Mouse (Mus musculus) liver, embryonic 13.5 days (tissue): ENCODE data around the gene Lefty2. TPM values are rescaled to one million over a fixed set of nuclear protein-coding genes. Genes with fewer than 3 reads are reported as not detected.
A peak's percentile ranks its signal among the peaks of the same experiment; 100 is the strongest.
"Not testable (repeated sequence)": the region's sequence is repeated elsewhere in the genome, so short reads cannot be mapped to it uniquely, and the experiment has no call there.

Source experiments
- ATAC-seq: fragments of 200-750 bp; cut with Nextera tagmentation; 2 replicates; pipeline ENCODE4 v1.8.0; 2017; ENCODE audit warnings: low read depth, mild to moderate bottlenecking, moderate number of reproducible peaks, moderate library complexity
- DNase-seq: peaks from one replicate; pipeline ENCODE4 v3.0.0; 2022
- H3K27ac ChIP-seq: fragments of 300-500 bp; sonication (generic); 2 replicates; pipeline ENCODE4 v1.5.1; 2015; ENCODE audit warnings: moderate library complexity, mild to moderate bottlenecking, inconsistent platforms
- H3K27me3 ChIP-seq: fragments of 300-500 bp; sonication (generic); 2 replicates; pipeline ENCODE4 v1.6.1; 2015; ENCODE audit warnings: mild to moderate bottlenecking, inconsistent platforms
- H3K36me3 ChIP-seq: fragments of 300-500 bp; sonication (generic); 2 replicates; pipeline ENCODE4 v1.6.1; 2015; ENCODE audit warnings: mild to moderate bottlenecking, inconsistent platforms
- H3K4me1 ChIP-seq: fragments of 300-500 bp; sonication (generic); replicated peaks from 2 replicates; pipeline ENCODE4 v1.6.1; 2015; ENCODE audit warnings: inconsistent platforms
- H3K4me2 ChIP-seq: fragments of 300-500 bp; sonication (generic); 2 replicates; pipeline ENCODE4 v1.6.1; 2015; ENCODE audit warnings: inconsistent platforms, mild to moderate bottlenecking, moderate library complexity
- H3K4me3 ChIP-seq: fragments of 300-500 bp; sonication (generic); replicated peaks from 2 replicates; pipeline ENCODE4 v1.5.1; 2015; ENCODE audit warnings: mild to moderate bottlenecking, inconsistent platforms
- H3K9ac ChIP-seq: fragments of 300-500 bp; sonication (generic); 2 replicates; pipeline ENCODE4 v1.6.1; 2015; ENCODE audit warnings: mild to moderate bottlenecking, inconsistent platforms
- H3K9me3 ChIP-seq: fragments of 300-500 bp; sonication (generic); replicated peaks from 2 replicates; pipeline ENCODE4 v1.6.1; 2016; ENCODE audit warnings: inconsistent platforms
- WGBS: fragments of 180-500 bp; shearing (Covaris S2); methylation state at CpG from one replicate; pipeline ENCODE4 v1.1.7; 2015; ENCODE audit not compliant: insufficient replicate concordance; 5-methylcytosine and 5-hydroxymethylcytosine counted together
- polyA plus RNA-seq: library from polyadenylated mRNA; unstranded; fragments of >200 nt; fragmentation: Nextera tagmentation; extraction: Ambion mirVana; gene quantifications from 2 replicates; pipeline ENCODE4 v1.2.1, GENCODE M21; 2015

Lefty2 gene
- polyA plus RNA-seq, 1 experiment from 2014 or later: not detected

- Histone ChIP-seq H3K4me3 (peak overlapping the region; percentile 59), H3K27ac (peak overlapping the region; percentile 51; the same call in 1 of the 2 replicates), H3K4me1 (peaks cover 62% of the 10 kb centered on the region), H3K9ac (peak overlapping the region; percentile 71), H3K27me3 (peaks cover 33% of the 10 kb centered on the region), H3K4me2 (peak overlapping the region; percentile 78)
- 2% methylated on average over 40 of the region's 41 CpGs for WGBS
- DNase-seq (peak; percentile 81), ATAC-seq (peak; percentile 98)
- not testable (repeated sequence) for H3K9me3 ChIP-seq, H3K36me3 ChIP-seq
Observed at GRCm38 (mm10) chr1:180936610-180937398, 43.9 kb downstream of the Lefty2 start.

GRCm38 (mm10) chr1:180937631-180938030 is 44.7 kb downstream of the Lefty2 start:
- 64% methylated on average over 13 of the region's 13 CpGs for WGBS
- Histone ChIP-seq H3K4me2 (peak overlapping the region; percentile 78), H3K9ac (peak overlapping the region; percentile 71), H3K4me3 (peak overlapping the region; percentile 59), H3K27ac (peak overlapping the region; percentile 59), H3K27me3 (peaks cover 33% of the 10 kb centered on the region), H3K4me1 (peaks cover 65% of the 10 kb centered on the region)
- not testable (repeated sequence) for ATAC-seq, H3K36me3 ChIP-seq, H3K9me3 ChIP-seq, DNase-seq

GRCm38 (mm10) chr1:180938781-180939180 is 45.9 kb downstream of the Lefty2 start:
- H3K4me2 ChIP-seq, H3K4me3 ChIP-seq, ATAC-seq, H3K9ac ChIP-seq, DNase-seq, H3K27ac ChIP-seq, H3K9me3 ChIP-seq, H3K36me3 ChIP-seq: not testable (repeated sequence)
- Histone ChIP-seq H3K27me3 (peaks cover 24% of the 10 kb centered on the region), H3K4me1 (peaks cover 73% of the 10 kb centered on the region)
- 75% methylated on average over 2 of the region's 2 CpGs for WGBS

DNA sequence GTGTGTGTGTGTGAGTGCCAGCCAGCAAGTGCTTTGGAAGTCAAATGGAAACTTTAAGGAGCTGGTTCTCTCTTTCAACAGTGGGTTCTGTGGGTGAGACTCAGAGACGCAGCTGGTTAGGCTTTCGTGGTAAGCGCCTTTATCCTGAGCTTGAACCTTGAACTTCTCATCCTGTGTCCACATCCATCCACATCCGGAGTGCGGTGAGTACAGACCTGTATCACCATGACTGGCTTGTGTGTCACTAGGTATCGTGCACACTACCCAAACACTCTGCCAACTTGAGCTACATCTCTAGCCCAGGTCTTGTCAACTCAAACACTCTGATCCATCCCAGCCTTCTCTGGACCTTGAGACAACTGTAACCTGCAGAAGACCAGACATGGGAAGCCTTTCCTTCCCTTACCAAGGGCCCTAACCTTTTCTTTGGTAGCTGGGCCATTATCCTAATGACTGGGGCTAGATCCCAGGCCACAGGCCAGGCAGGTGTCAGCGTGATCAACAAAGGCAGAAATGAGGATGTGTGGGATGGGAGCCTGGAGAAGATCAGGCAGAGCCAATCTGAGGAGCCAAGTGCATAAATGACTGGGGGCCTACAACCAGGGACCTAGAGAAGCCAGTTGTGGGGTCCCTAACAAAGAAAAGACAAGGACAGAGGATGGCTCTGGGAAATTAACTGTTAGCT is 48.0 kb downstream of the Lefty2 start:
- Histone ChIP-seq H3K27ac (0 out of 2 replicates have a peak overlapping the region, but pooled peaks have one; percentile 31), H3K4me3 (peak overlapping the region; percentile 88), H3K36me3 (no peaks in the 10 kb centered on the region), H3K9ac (peak overlapping the region; percentile 87), H3K4me1 (peaks cover 73% of the 10 kb centered on the region), H3K4me2 (peak overlapping the region; percentile 89), H3K9me3 (no peaks in the 10 kb centered on the region), H3K27me3 (peaks cover 2% of the 10 kb centered on the region)
- no peak for ATAC-seq
- DNase-seq: no peak
- WGBS: 68% methylated on average over 7 of the region's 7 CpGs

DNA sequence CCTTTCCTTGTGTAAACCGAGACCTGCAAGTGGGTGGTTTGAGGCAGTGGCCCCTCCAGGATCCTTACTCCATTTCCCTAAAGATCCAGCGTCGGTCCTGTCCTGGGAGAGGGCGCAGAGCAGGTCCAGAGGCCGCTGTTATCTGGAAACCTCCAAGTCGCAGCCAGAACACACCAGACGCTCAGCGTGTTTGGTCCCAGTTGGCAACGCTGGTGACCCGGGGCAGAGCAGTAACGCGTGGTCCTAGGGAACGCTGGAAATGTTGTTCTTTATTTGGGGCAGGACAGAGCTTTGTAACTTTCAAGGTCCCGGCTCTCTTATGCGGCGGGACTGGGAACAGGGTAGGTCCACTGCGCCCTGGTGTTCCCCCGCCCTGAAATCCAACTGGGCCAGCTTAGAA is 48.8 kb downstream of the Lefty2 start:
- H3K4me2 ChIP-seq: peak overlapping the region; percentile 89
- peaks cover 3% of the 10 kb centered on the region; the same call in 1 of the 2 replicates for H3K36me3 ChIP-seq
- no peaks in the 10 kb centered on the region for H3K27me3 ChIP-seq
- peak overlapping the region; percentile 87 for H3K9ac ChIP-seq
- ATAC-seq: no peak
- DNase-seq: no peak
- H3K9me3 ChIP-seq: no peaks in the 10 kb centered on the region
- H3K4me1 ChIP-seq: peaks cover 75% of the 10 kb centered on the region
- peak overlapping the region; percentile 89 for H3K27ac ChIP-seq
- H3K4me3 ChIP-seq: peak overlapping the region; percentile 88
- WGBS: 5% methylated on average over 18 of the region's 18 CpGs

- peaks cover 10% of the 10 kb centered on the region for H3K36me3 ChIP-seq
- H3K9ac ChIP-seq: peak within 1 kb of the TSS; percentile 87
- peaks cover 76% of the 10 kb centered on the region for H3K4me1 ChIP-seq
- DNase-seq (peak; percentile 64), ATAC-seq (peak; percentile 59)
- H3K4me2 ChIP-seq: peak within 1 kb of the TSS; percentile 89
- WGBS: under 1% methylated on average over 73 of the region's 73 CpGs
- H3K27me3 ChIP-seq: no peaks in the 10 kb centered on the region
- H3K27ac ChIP-seq: peak within 1 kb of the TSS; percentile 89
- peak within 1 kb of the TSS; percentile 88 for H3K4me3 ChIP-seq
- H3K9me3 ChIP-seq: no peaks in the 10 kb centered on the region
Observed at GRCm38 (mm10) chr1:180942166-180943031, 49.5 kb downstream of the Lefty2 start, which contains the start of gene Tmem63a. TSS of gene Tmem63a (plus strand) at chr1:180942344.

DNA sequence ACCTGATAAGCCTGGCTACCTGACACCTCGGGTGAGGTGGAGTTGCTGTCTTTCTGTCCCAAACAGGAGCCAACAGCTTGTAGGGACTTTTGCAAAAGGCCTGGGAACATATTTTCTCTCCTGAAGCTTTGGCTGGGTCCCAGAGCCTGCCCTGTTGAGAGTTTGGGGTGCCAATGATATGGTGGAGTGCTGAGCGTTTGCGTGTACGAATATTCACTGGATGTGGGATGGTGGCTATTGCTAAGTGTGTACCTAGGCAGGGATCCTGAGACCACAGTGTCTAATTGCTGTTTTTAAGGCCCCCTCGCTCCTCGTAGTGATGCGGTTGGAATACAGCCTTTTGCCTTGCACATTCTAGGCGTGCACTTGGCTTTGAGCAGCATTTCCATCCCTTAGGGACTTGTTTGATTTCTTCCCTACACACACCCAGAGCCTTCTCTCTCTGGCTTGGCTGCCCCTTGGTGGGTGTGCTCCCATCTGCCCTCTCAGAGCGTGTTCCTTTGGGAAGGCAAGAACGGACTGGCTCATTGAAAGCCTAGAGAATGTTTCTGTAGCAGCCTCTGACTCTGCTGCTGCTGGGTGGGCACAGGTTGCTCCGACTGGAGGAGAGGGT is 50.2 kb downstream of the Lefty2 start:
- H3K4me2 ChIP-seq: peak overlapping the region; percentile 89
- DNase-seq: no peak
- no peaks in the 10 kb centered on the region for H3K9me3 ChIP-seq
- ATAC-seq: no peak
- WGBS: 50% methylated on average over 11 of the region's 11 CpGs
- peaks cover 71% of the 10 kb centered on the region for H3K4me1 ChIP-seq
- H3K27ac ChIP-seq: peak overlapping the region; percentile 89
- peak overlapping the region; percentile 87 for H3K9ac ChIP-seq
- H3K36me3 ChIP-seq: peaks cover 17% of the 10 kb centered on the region
- H3K4me3 ChIP-seq: peak overlapping the region; percentile 88
- no peaks in the 10 kb centered on the region for H3K27me3 ChIP-seq

DNA sequence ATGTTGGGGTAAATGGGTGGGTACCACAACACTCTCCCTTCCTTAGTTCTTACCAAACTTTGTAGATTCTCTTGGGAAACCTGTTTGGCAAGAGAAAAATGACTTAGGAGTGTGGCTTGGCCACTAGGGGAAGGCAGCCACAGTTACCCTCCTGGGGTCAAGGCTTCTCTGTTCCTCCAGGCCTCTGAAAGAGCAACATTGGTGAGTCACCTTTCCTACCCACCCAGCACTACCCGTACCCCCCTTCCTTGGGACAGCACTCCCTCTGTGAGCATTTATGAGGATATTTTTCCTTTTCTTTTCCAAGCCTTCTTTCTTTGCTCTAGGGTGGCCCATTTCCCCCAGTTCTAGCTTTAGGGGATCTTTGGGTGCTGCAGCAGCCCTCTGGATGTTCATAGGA is 51.0 kb downstream of the Lefty2 start:
- WGBS: 48% methylated on average over 1 of the region's 1 CpGs
- H3K36me3 ChIP-seq: peaks cover 25% of the 10 kb centered on the region
- ATAC-seq (no peak), DNase-seq (no peak)
- H3K27ac ChIP-seq: peak overlapping the region; percentile 89
- no peaks in the 10 kb centered on the region for H3K27me3 ChIP-seq
- H3K4me3 ChIP-seq: no peak overlapping the region
- H3K9ac ChIP-seq: 0 out of 2 replicates have a peak overlapping the region, but pooled peaks have one; percentile 87
- H3K4me2 ChIP-seq: peak overlapping the region; percentile 89
- no peaks in the 10 kb centered on the region for H3K9me3 ChIP-seq
- H3K4me1 ChIP-seq: peaks cover 68% of the 10 kb centered on the region

- 0 out of 2 replicates have a peak overlapping the region, but pooled peaks have one; percentile 67 for H3K9ac ChIP-seq
- H3K4me1 ChIP-seq: peaks cover 68% of the 10 kb centered on the region
- ATAC-seq (no peak), DNase-seq (no peak)
- H3K27me3 ChIP-seq: no peaks in the 10 kb centered on the region
- peaks cover 32% of the 10 kb centered on the region for H3K36me3 ChIP-seq
- H3K4me2 ChIP-seq: peak overlapping the region; percentile 89
- 66% methylated on average over 4 of the region's 4 CpGs for WGBS
- H3K4me3 ChIP-seq: no peak overlapping the region
- no peaks in the 10 kb centered on the region for H3K9me3 ChIP-seq
- H3K27ac ChIP-seq: peak overlapping the region; percentile 89
Observed at GRCm38 (mm10) chr1:180944553-180944952, 51.6 kb downstream of the Lefty2 start.
